Mouse (Mus musculus) megakaryocyte, embryonic 14.5 days (primary cell): ENCODE data around the gene Sergef.

ENCODE experiments used
- FLI1 ChIP-seq: IDR thresholded peaks from 2 replicates; pipeline ENCODE4 v1.6.1; 2012; ENCODE audit warnings: low read length, inconsistent platforms, mixed read lengths
- GATA1 ChIP-seq: IDR thresholded peaks from 3 replicates; pipeline ENCODE4 v1.6.1; 2012; ENCODE audit warnings: mixed read lengths, low read length, inconsistent platforms, borderline replicate concordance

- no peak for TF ChIP-seq GATA1
- no peak for TF ChIP-seq FLI1
Measured at GRCm38 (mm10) chr7:46526665-46527154, 112.9 kb downstream of the Sergef start.
